Mouse (Mus musculus) kidney, embryonic 14.5 days (tissue): Measurements from ENCODE around the gene Tsc1. TPM values are rescaled to one million over a fixed set of nuclear protein-coding genes. Genes with fewer than 3 reads are reported as not detected.

Experiments used
- ATAC-seq: fragments of 200-750 bp; cut with Nextera tagmentation; 2 replicates; pipeline ENCODE4 v1.8.0; 2017; ENCODE audit warnings: moderate number of reproducible peaks, mild to moderate bottlenecking, moderate TSS enrichment, moderate library complexity; ENCODE audit not compliant: low FRiP score, low TSS enrichment
- H3K27ac ChIP-seq: fragments of 300-500 bp; sonication (generic); 2 replicates; pipeline ENCODE4 v1.5.1; 2014; ENCODE audit warnings: low read depth, mild to moderate bottlenecking, low read length, moderate library complexity, mixed read lengths
- H3K27me3 ChIP-seq: fragments of 300-500 bp; sonication (generic); 2 replicates; pipeline ENCODE4 v1.6.1; 2014; ENCODE audit warnings: mild to moderate bottlenecking, low read length; ENCODE audit not compliant: control insufficient read depth, insufficient read depth
- H3K36me3 ChIP-seq: fragments of 300-500 bp; sonication (generic); 2 replicates; pipeline ENCODE4 v1.6.1; 2014; ENCODE audit warnings: low read length, mixed read lengths; ENCODE audit not compliant: control insufficient read depth, insufficient read depth
- H3K4me1 ChIP-seq: fragments of 300-500 bp; sonication (generic); 2 replicates; pipeline ENCODE4 v1.6.1; 2014; ENCODE audit warnings: low read length, mixed read lengths; ENCODE audit not compliant: control insufficient read depth, insufficient read depth
- H3K4me2 ChIP-seq: fragments of 300-500 bp; sonication (generic); replicated peaks from 2 replicates; pipeline ENCODE4 v1.6.1; 2014; ENCODE audit warnings: low read depth, mild to moderate bottlenecking, low read length
- H3K4me3 ChIP-seq: fragments of 300-500 bp; sonication (generic); 2 replicates; pipeline ENCODE4 v1.5.1; 2014; ENCODE audit warnings: mild to moderate bottlenecking, low read length
- H3K9ac ChIP-seq: fragments of 300-500 bp; sonication (generic); 2 replicates; pipeline ENCODE4 v1.6.1; 2014; ENCODE audit warnings: low read depth, mild to moderate bottlenecking, low read length, moderate library complexity
- H3K9me3 ChIP-seq: fragments of 300-500 bp; sonication (generic); 2 replicates; pipeline ENCODE4 v1.6.1; 2016; ENCODE audit warnings: low read length; ENCODE audit not compliant: control insufficient read depth
- WGBS: fragments of 180-500 bp; shearing (Covaris S2); extraction: QIAGEN DNeasy Blood & Tissue Kit; methylation state at CpG from one replicate; pipeline ENCODE4 v1.1.7; 2014; 5-methylcytosine and 5-hydroxymethylcytosine counted together
- polyA plus RNA-seq: library from polyadenylated mRNA; unstranded; fragments of >200 nt; fragmentation: Nextera tagmentation; extraction: Ambion mirVana; gene quantifications from 2 replicates; pipeline ENCODE4 v1.2.1, GENCODE M21; 2014

Gene Tsc1
- polyA plus RNA-seq, 1 experiment from 2014 or later = 22.2 TPM

- 67% methylated on average over 2 of the region's 2 CpGs for WGBS
- Histone ChIP-seq H3K27me3 (no peaks in the 10 kb centered on the region), H3K4me3 (no peak overlapping the region), H3K27ac (no peak overlapping the region), H3K9me3 (no peaks in the 10 kb centered on the region), H3K4me2 (no peak overlapping the region), H3K9ac (no peak overlapping the region), H3K36me3 (peaks cover 25% of the 10 kb centered on the region), H3K4me1 (no peaks in the 10 kb centered on the region)
- ATAC-seq = no peak
Observed at GRCm38 (mm10) chr2:28654295-28654694, 13.3 kb downstream of the Tsc1 start.

- Histone ChIP-seq H3K4me1 (no peaks in the 10 kb centered on the region), H3K27me3 (no peaks in the 10 kb centered on the region), H3K36me3 (peaks cover 37% of the 10 kb centered on the region), H3K4me2 (no peak overlapping the region), H3K9me3 (no peaks in the 10 kb centered on the region), H3K4me3 (no peak overlapping the region), H3K27ac (no peak overlapping the region), H3K9ac (no peak overlapping the region)
- ATAC-seq = no peak
- 80% methylated on average over 8 of the region's 8 CpGs for WGBS
Observed at GRCm38 (mm10) chr2:28656216-28656615, 15.2 kb downstream of the Tsc1 start.

- no peak overlapping the region for H3K4me2 ChIP-seq
- H3K27me3 ChIP-seq = no peaks in the 10 kb centered on the region
- WGBS = 87% methylated on average over 3 of the region's 3 CpGs
- no peak for ATAC-seq
- H3K27ac ChIP-seq = no peak overlapping the region
- peaks cover 79% of the 10 kb centered on the region for H3K36me3 ChIP-seq
- no peak overlapping the region for H3K4me3 ChIP-seq
- H3K9me3 ChIP-seq = no peaks in the 10 kb centered on the region
- no peak overlapping the region for H3K9ac ChIP-seq
- H3K4me1 ChIP-seq = no peaks in the 10 kb centered on the region
Observed at GRCm38 (mm10) chr2:28662891-28663290, 21.9 kb downstream of the Tsc1 start.

DNA sequence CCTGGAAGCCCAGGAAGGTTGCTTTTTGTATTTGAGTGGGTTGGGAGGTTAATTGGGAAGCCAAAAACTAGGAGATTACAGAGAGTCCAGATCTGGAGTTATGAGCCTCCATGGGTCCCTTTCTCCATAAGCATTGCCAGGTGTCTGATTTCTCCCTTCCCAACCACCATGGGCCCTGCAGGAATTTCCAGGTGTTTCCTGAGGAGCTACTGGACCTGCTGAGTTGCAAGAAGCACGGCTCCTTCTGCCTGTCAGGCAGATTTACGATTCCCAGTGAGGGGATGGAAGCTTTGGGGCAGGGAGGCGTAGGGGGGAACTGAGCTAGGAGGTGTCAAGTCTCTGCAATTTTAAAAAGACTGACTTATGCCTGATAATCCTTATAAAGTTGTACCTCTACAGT lies 24.8 kb downstream of the Tsc1 start:
- 43% methylated on average over 3 of the region's 3 CpGs for WGBS
- no peaks in the 10 kb centered on the region for H3K4me1 ChIP-seq
- H3K27ac ChIP-seq = no peak overlapping the region
- H3K9me3 ChIP-seq = no peaks in the 10 kb centered on the region
- no peaks in the 10 kb centered on the region for H3K27me3 ChIP-seq
- H3K36me3 ChIP-seq = peaks cover 78% of the 10 kb centered on the region
- no peak overlapping the region for H3K4me2 ChIP-seq
- ATAC-seq = no peak
- no peak overlapping the region for H3K4me3 ChIP-seq
- no peak overlapping the region for H3K9ac ChIP-seq

GRCm38 (mm10) chr2:28671438-28671837 lies 30.4 kb downstream of the Tsc1 start:
- no peak for ATAC-seq

DNA sequence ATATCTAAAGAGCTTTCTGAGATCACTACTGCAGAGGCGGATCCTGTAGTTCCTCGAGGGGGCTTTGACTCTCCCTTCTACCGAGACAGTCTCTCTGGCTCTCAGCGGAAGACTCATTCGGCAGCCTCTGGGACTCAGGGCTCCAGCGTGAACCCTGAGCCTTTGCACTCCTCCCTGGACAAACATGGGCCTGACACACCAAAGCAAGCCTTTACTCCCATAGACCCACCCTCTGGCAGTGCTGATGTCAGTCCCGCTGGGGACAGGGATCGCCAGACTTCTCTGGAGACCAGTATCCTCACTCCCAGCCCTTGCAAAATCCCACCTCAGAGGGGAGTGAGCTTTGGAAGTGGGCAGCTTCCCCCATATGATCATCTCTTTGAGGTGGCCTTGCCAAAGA lies 35.0 kb downstream of the Tsc1 start:
- Histone ChIP-seq H3K9ac (no peak overlapping the region), H3K36me3 (peaks cover 81% of the 10 kb centered on the region), H3K27ac (no peak overlapping the region), H3K4me3 (no peak overlapping the region), H3K9me3 (no peaks in the 10 kb centered on the region), H3K27me3 (no peaks in the 10 kb centered on the region), H3K4me2 (no peak overlapping the region), H3K4me1 (no peaks in the 10 kb centered on the region)
- WGBS = 97% methylated on average over 8 of the region's 8 CpGs
- ATAC-seq = no peak

More at GRCm38 (mm10) chr2:28671438-28671837, 30.4 kb downstream of the Tsc1 start:
- WGBS = 66% methylated on average over 2 of the region's 2 CpGs
- Histone ChIP-seq H3K4me3 (no peak overlapping the region), H3K4me1 (no peaks in the 10 kb centered on the region), H3K4me2 (no peak overlapping the region), H3K9ac (no peak overlapping the region), H3K27me3 (no peaks in the 10 kb centered on the region), H3K36me3 (peaks cover 79% of the 10 kb centered on the region), H3K9me3 (no peaks in the 10 kb centered on the region), H3K27ac (no peak overlapping the region)

DNA sequence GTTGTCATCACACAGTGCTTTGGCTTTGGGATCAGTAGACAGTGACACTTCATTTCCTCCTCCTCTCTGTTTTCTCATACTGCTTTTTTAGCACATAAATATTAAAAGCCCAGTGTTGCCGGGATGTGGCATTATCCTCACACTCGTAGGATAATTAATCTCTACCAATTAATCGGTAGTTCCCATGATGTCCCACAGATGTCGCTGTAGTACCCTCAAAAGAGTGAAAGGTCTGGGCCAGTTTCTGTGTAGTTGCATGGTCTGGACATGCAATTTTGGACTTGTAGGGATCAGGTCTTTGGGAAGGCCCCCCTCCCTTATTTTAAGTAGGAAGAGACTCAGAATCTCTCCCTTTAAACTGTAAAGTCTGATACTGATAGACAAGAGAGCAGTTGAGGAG lies 39.7 kb downstream of the Tsc1 start:
- H3K9ac ChIP-seq = no peak overlapping the region
- WGBS = 36% methylated on average over 4 of the region's 4 CpGs
- H3K4me3 ChIP-seq = no peak overlapping the region
- H3K4me1 ChIP-seq = no peaks in the 10 kb centered on the region
- H3K36me3 ChIP-seq = peaks cover 80% of the 10 kb centered on the region
- H3K27me3 ChIP-seq = no peaks in the 10 kb centered on the region
- H3K4me2 ChIP-seq = no peak overlapping the region
- no peaks in the 10 kb centered on the region for H3K9me3 ChIP-seq
- no peak overlapping the region for H3K27ac ChIP-seq
- ATAC-seq = no peak

DNA sequence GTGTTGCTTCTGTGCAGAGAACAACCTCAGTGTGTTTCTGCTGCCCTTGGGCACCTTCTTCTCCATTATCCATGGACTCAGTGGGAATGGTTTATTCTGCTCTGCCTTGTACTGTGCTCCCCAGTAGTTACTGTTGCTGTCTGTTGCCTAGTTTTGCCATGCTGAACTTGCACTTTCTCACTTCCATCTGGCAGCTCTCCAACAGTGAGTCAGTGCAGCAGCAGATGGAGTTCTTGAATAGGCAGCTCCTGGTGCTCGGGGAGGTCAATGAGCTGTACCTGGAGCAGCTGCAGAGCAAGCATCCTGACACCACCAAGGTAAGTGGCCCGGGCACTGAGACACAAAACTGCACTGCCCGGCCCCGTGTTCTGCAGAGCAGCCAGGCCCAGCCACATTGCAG lies 40.7 kb downstream of the Tsc1 start:
- WGBS = 90% methylated on average over 4 of the region's 4 CpGs
- Histone ChIP-seq H3K4me3 (no peak overlapping the region), H3K9me3 (no peaks in the 10 kb centered on the region), H3K9ac (no peak overlapping the region), H3K36me3 (peaks cover 80% of the 10 kb centered on the region), H3K4me1 (no peaks in the 10 kb centered on the region), H3K27ac (no peak overlapping the region), H3K4me2 (no peak overlapping the region), H3K27me3 (no peaks in the 10 kb centered on the region)
- ATAC-seq = no peak

GRCm38 (mm10) chr2:28685895-28686294 lies 44.9 kb downstream of the Tsc1 start:
- Histone ChIP-seq H3K4me3 (no peak overlapping the region), H3K27me3 (no peaks in the 10 kb centered on the region), H3K27ac (no peak overlapping the region), H3K9me3 (no peaks in the 10 kb centered on the region), H3K4me2 (no peak overlapping the region), H3K4me1 (no peaks in the 10 kb centered on the region), H3K36me3 (peaks cover 65% of the 10 kb centered on the region), H3K9ac (no peak overlapping the region)
- ATAC-seq = no peak
- WGBS = 80% methylated on average over 7 of the region's 7 CpGs

DNA sequence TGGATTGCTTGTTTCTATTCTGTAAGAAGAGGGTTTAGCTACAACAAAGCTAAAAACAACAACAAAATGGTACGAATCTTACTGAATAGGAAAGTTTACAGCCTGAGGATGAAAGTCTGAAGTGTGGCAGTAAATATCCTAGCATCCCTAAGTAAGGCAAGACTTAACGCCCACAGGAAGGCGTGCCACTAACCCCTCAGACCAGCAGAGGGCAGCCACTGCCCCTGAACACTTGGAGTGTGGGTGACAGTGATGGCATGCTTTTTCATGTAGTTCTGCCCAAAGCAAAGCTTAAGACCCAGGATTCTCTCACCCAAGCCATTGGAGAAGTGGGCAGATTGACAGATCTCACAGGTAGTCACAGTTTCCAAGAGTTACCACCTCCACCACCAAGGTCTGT lies 47.4 kb downstream of the Tsc1 start:
- 32% methylated on average over 3 of the region's 3 CpGs for WGBS
- Histone ChIP-seq H3K9ac (no peak overlapping the region), H3K27ac (no peak overlapping the region), H3K4me2 (no peak overlapping the region), H3K4me3 (no peak overlapping the region), H3K4me1 (no peaks in the 10 kb centered on the region), H3K36me3 (peaks cover 43% of the 10 kb centered on the region), H3K9me3 (no peaks in the 10 kb centered on the region), H3K27me3 (no peaks in the 10 kb centered on the region)
- no peak for ATAC-seq
